13 mouse cellular contexts compared by ENCODE assay signal in the genomic region with DNA sequence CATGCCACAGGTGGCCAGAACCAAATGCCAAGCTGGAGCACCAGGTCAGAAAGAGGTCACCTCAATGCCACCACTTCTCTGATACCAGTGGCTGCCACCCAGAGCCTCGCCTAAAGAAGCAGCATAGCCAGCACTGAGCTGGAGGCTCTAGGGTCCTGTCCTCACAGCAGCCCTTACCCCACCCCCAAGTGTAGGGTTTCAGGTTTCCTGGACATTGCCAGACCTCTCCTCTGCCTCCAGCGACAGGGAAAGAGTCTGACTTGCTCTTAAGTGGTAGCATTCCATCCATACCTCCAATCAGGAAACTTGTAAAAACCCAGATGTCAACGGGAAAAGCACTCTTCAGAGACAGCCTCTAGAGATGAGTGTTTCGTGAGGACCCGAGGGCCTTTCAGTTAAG. TPM values are rescaled to one million over a fixed set of nuclear protein-coding genes. Genes with fewer than 3 reads are reported as not detected.
DNase-seq lines count a peak whose midpoint lies in the region; ATAC-seq and TF ChIP-seq lines count a peak whose summit lies in the region.
"Had no signal": no experiment of that assay in that cellular context is flagged by ENCODE, and none has a peak within 500 bp of the region (broad histone marks: within the 10 kb centered on the region; RNA-seq: fewer than 3 reads in every experiment).

No protein-coding gene starts in this region.

- TF ChIP-seq CTCF in lung, adult 2 months (IDR thresholded peaks at IDR 0.05; ENCODE audit: insufficient read depth, low read length), result no peak

- H3K27ac ChIP-seq in heart, embryonic 15.5 days, result peak overlapping the region; percentile 83
- H3K27ac ChIP-seq: neural tube, embryonic 12.5 days had no signal

- no peaks in the 10 kb centered on the region for H3K9me3 ChIP-seq in heart, embryonic 15.5 days (replicated peaks)
- H3K9me3 ChIP-seq: neural tube, embryonic 12.5 days had no signal

- 5% methylated on average over 5 of the region's 5 CpGs for WGBS in heart, embryonic 15.5 days
- WGBS in lung, adult 2 months, result 33% methylated on average over 5 of the region's 5 CpGs

- peak overlapping the region; percentile 29; the same call in 1 of the 2 replicates for H3K4me2 ChIP-seq in heart, embryonic 15.5 days
- H3K4me2 ChIP-seq: neural tube, embryonic 12.5 days had no signal

- TF ChIP-seq POLR2A in lung, adult 2 months (IDR thresholded peaks at IDR 0.05; ENCODE audit: borderline replicate concordance, extremely low read depth, low read depth, low read length), result no peak

- no peaks in the 10 kb centered on the region for H3K27me3 ChIP-seq in heart, embryonic 15.5 days
- H3K27me3 ChIP-seq: neural tube, embryonic 12.5 days had no signal

- H3K9ac ChIP-seq in heart, embryonic 15.5 days, result no peak overlapping the region
- H3K9ac ChIP-seq: liver, postnatal 0 days; neural tube, embryonic 12.5 days had no signal

- H3K36me3 ChIP-seq in heart, embryonic 15.5 days, result no peaks in the 10 kb centered on the region
- H3K36me3 ChIP-seq: neural tube, embryonic 12.5 days had no signal

- peaks cover 64% of the 10 kb centered on the region for H3K4me1 ChIP-seq in heart, embryonic 15.5 days (replicated peaks)
- no peaks in the 10 kb centered on the region; the same call in 1 of the 2 replicates for H3K4me1 ChIP-seq in lung, adult 2 months (ENCODE audit: control insufficient read depth, insufficient read depth, low read length)

- ATAC-seq in heart, embryonic 15.5 days (replicated peaks; ENCODE audit: insufficient number of reproducible peaks, insufficient read depth, low FRiP score, low read depth), result peak; percentile 87
- ATAC-seq: liver, postnatal 0 days had no signal

- H3K4me3 ChIP-seq in heart, embryonic 15.5 days, result no peak overlapping the region
- no peak overlapping the region for H3K4me3 ChIP-seq in lung, adult 2 months (replicated peaks; ENCODE audit: extremely low read depth, low read depth, low read length)
- H3K4me3 ChIP-seq: neural tube, embryonic 12.5 days had no signal

- DNase-seq in Muller cell, postnatal 12 days (ENCODE audit: inconsistent ontology term), result peak; percentile 62
- peak; percentile 88 for DNase-seq in embryo, embryonic 10 days (ENCODE audit: low spot score)
- peak; percentile 33 for DNase-seq in lung, adult 2 months
- no peak for DNase-seq in layer of hippocampus, adult 8-10 months (ENCODE audit: low spot score in 2 of 2)
- DNase-seq in layer of hippocampus, adult 11-12 months (ENCODE audit: low spot score), result no peak
- no peak for DNase-seq in layer of hippocampus, postnatal 10 days (ENCODE audit: low spot score in 2 of 2)
- DNase-seq: gastrocnemius, postnatal 10 days; kidney, postnatal 36 days; liver, postnatal 0 days had no signal

RNA-seq across cellular contexts. Expression of gene Sorcs2, which starts 12.9 kb away (rescaled TPM):
- 8.6 and 12.1 TPM in 2 replicates for polyA plus RNA-seq in heart, embryonic 15.5 days (2015; fragmentation: Nextera tagmentation; extraction: Ambion mirVana)
- polyA plus RNA-seq in lung, adult 2 months (2012; rRNA removed), result 17.5 and 19.3 TPM in 2 replicates
- 10 to 100 TPM; 46.9 to 54.4 (median 48.9) TPM for total RNA-seq in layer of hippocampus, adult 8-10 months (2022)
- 10 to 100 TPM; 56.9 to 60.9 TPM for total RNA-seq in layer of hippocampus, postnatal 10 days (2021)
- total RNA-seq: common myeloid progenitor, adult 5-6 weeks; MEL had no signal

Comparison
In these comparisons a context has a peak if more than half of its experiments do, and no peak if none do; other contexts are left out.
1. DNase-seq: peak in Muller cell, postnatal 12 days (single experiment), embryo, embryonic 10 days (single experiment) and lung, adult 2 months (single experiment); none in layer of hippocampus, adult 8-10 months (0 of 2), layer of hippocampus, adult 11-12 months (single experiment) and layer of hippocampus, postnatal 10 days (0 of 2).